Mouse (Mus musculus) megakaryocyte, embryonic 14.5 days (primary cell): ENCODE data around the gene Dnajc2. TPM values are rescaled to one million over a fixed set of nuclear protein-coding genes. Genes with fewer than 3 reads are reported as not detected.

ENCODE experiments used
- H3K27me3 ChIP-seq: replicated peaks from 2 replicates; pipeline ENCODE3; 2012; ENCODE audit warnings: inconsistent platforms
- H3K36me3 ChIP-seq: replicated peaks from 2 replicates; pipeline ENCODE3; 2012; ENCODE audit warnings: low read length, inconsistent platforms, mixed read lengths
- H3K4me1 ChIP-seq: 2 replicates; pipeline ENCODE4 v1.6.1; 2012; ENCODE audit warnings: inconsistent platforms
- H3K4me3 ChIP-seq: replicated peaks from 2 replicates; pipeline ENCODE3; 2012; ENCODE audit warnings: moderate library complexity, mild to moderate bottlenecking, inconsistent platforms
- H3K9me3 ChIP-seq: 2 replicates; pipeline ENCODE4 v1.6.1; 2012; ENCODE audit warnings: inconsistent platforms
- FLI1 ChIP-seq: IDR thresholded peaks from 2 replicates; pipeline ENCODE4 v1.6.1; 2012; ENCODE audit warnings: low read length, inconsistent platforms, mixed read lengths
- GATA1 ChIP-seq: IDR thresholded peaks from 3 replicates; pipeline ENCODE4 v1.6.1; 2012; ENCODE audit warnings: mixed read lengths, low read length, inconsistent platforms, borderline replicate concordance
- polyA plus RNA-seq: library from polyadenylated mRNA; stranded (reverse); fragments of >175 nt; gene quantifications from 2 replicates; pipeline ENCODE4 v1.2.3, GENCODE M21; 2012; ENCODE audit warnings: low replicate concordance; ENCODE audit not compliant: insufficient read depth

The Dnajc2 gene
- 26.1 and 38.7 TPM in 2 replicates for polyA plus RNA-seq

DNA sequence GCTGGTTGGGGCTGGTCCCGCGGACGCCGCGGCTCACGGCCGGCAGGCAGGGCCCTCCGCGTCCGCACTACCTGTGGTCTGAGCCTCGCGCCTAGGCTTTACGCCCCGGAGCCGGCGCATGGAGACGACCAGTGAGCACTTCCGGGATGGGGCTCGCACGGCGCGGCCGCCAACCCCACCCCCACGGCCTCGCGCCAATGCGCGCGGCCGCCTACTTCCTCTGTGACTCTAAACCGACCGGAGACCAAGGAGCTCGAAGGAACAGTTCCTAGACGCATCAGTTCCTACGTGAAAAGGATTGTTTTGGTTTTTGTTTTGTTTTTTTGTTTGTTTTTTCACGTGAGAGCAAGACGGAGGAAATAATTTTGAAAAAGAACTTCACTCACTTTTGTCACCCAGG, at the start of gene Dnajc2, which contains the start of gene Psmc2:
Dnajc2 (minus strand) TSS at position 199 of the 400 bp plus-strand sequence.
Psmc2 (plus strand) TSS at position 231 of the 400 bp plus-strand sequence.
- TF ChIP-seq FLI1 (no peak), GATA1 (no peak)
- no peaks in the 10 kb centered on the region for H3K9me3 ChIP-seq
- H3K27me3 ChIP-seq = no peaks in the 10 kb centered on the region
- H3K4me3 ChIP-seq = peak within 1 kb of the TSS; percentile 99
- peaks cover 47% of the 10 kb centered on the region for H3K36me3 ChIP-seq
- peaks cover 30% of the 10 kb centered on the region for H3K4me1 ChIP-seq

DNA sequence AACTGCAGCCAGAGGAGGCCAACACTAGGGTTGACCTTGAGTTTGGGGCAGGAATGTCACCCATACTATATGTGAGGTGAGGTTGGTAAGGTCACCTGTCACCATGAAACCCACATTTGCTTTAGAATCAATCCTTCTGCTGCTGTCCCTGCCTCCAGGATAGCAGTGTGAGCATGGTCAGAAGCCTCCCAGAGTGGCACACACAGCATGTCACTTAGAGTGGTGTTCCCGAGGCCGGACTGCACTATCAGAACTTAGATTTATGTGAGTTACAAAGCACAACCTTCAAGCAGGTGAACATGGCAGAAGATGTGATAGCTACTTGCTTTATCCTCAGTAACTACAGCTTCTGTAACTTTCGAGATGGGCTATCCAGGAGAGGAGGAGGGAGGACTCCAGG, 46.7 kb upstream of the Dnajc2 start:
- Histone ChIP-seq H3K4me3 (no peak overlapping the region), H3K27me3 (no peaks in the 10 kb centered on the region), H3K4me1 (no peaks in the 10 kb centered on the region), H3K9me3 (no peaks in the 10 kb centered on the region), H3K36me3 (no peaks in the 10 kb centered on the region)
- TF ChIP-seq GATA1 = no peak
- TF ChIP-seq FLI1 = no peak

DNA sequence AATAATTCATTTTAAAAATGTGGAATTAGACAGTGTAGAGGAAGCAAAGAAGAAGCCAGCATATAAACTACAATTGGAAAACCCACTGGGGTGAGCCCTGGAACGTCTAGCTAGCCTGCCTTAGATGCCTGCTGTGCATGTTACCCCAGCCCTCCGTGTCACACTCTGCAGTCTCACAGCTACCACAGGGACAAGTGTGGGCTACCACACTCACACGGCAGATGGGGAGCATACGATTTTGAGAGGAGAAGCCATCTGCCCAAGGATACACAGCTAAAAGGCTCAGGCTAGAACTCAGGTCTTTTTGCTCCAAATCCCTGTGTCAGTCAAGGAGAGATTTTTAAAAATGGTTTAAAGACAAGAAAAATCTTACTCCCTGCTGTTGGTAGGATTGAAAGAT, 43.8 kb upstream of the Dnajc2 start:
- Histone ChIP-seq H3K36me3 (no peaks in the 10 kb centered on the region), H3K9me3 (0 out of 2 replicates have a peak, but pooled peaks cover 4% of the 10 kb centered on the region), H3K4me1 (no peaks in the 10 kb centered on the region), H3K4me3 (no peak overlapping the region), H3K27me3 (no peaks in the 10 kb centered on the region)
- TF ChIP-seq FLI1 = no peak

DNA sequence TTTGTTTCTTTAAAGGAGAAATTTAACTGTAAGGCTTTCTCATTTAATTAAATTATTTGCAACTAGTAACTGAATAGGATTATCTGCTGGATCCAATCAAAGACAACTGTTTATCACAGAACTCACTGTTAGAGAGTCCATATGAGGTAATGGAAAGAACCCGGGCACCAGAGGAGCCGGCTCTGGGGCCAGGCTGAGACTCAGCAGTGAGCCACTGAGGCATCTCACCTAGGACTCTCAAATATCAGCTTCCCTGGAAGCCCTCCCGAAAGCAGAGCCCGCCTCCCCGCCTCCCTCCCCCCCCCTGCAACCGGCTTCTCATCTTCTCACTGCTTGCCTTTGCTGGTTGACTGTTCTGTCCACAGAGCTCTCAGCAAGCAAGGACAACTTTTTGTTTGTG, 42.6 kb upstream of the Dnajc2 start:
- Histone ChIP-seq H3K36me3 (no peaks in the 10 kb centered on the region), H3K27me3 (peaks cover 3% of the 10 kb centered on the region)
- TF ChIP-seq GATA1 (no peak), FLI1 (no peak)

DNA sequence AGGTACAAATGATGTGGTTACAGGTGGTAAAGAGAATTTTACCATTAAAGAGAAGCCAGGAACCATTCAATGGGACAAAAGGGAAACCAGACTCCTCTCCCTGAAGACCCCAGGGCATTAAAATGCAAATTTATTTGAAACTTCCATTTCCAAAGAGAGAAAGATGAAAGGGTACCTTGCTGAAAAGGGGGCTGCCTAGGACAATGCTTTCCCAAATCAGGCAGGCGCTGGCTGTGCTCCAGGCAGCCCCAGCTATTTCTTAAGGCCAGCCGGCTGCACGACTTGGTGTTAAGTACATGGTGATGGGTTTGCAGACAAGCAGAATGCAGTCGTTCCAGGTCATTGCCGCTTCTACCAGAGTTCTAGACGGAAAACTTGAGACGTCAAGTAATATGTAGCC, 41.3 kb upstream of the Dnajc2 start:
- peaks cover 4% of the 10 kb centered on the region; the same call in 1 of the 2 replicates for H3K9me3 ChIP-seq
- H3K36me3 ChIP-seq = no peaks in the 10 kb centered on the region
- no peaks in the 10 kb centered on the region for H3K4me1 ChIP-seq
- no peak for TF ChIP-seq FLI1
- TF ChIP-seq GATA1 = no peak
- H3K4me3 ChIP-seq = no peak overlapping the region
- peaks cover 3% of the 10 kb centered on the region for H3K27me3 ChIP-seq

More for the DNA sequence above, 42.6 kb upstream of the Dnajc2 start:
- no peaks in the 10 kb centered on the region for H3K4me1 ChIP-seq
- H3K9me3 ChIP-seq = peaks cover 4% of the 10 kb centered on the region; the same call in 1 of the 2 replicates
- H3K4me3 ChIP-seq = no peak overlapping the region

DNA sequence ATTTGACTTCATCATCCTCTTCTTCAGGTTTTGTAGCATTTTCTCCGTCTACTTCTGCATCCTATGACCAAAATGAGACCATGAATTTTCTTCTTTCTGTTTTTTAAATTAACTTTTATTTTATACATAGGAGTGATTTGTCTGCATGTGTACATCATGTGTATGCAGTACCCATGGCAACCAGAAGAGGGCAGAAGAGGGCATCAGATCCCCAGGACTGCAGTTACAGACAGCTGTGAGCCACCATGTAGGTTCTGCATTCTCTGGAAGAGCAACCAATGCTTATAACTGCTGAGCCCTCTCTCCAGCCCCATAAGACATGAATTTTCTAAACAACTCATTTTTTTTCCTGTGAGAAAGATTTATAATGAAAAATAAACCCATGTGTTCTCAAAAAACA, 28.9 kb upstream of the Dnajc2 start:
- H3K4me3 ChIP-seq = no peak overlapping the region
- TF ChIP-seq GATA1 (no peak), FLI1 (no peak)

DNA sequence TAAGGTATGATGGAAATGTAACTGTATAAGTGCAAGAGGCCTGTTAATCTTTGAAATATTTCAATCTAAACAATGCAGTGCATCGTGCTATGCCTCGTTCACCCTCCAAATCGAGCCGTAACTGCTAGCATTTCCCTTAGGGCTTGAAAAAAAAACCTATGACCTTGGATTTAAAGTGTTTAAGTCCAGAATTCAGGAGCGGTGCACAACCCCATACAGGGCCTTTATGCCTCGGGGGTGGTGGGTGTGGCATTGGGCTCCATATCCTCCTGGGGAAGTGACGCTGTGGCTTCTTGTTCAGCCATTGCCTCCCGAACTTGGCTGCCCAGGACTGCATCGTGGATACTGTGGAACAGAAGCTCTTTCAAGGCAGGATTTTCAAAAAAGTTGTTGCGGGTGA, 25.9 kb upstream of the Dnajc2 start:
- no peaks in the 10 kb centered on the region for H3K9me3 ChIP-seq
- H3K4me3 ChIP-seq = no peak overlapping the region
- H3K36me3 ChIP-seq = no peaks in the 10 kb centered on the region
- H3K27me3 ChIP-seq = no peaks in the 10 kb centered on the region
- no peaks in the 10 kb centered on the region for H3K4me1 ChIP-seq
- TF ChIP-seq FLI1 (no peak), GATA1 (no peak)

More for the DNA sequence above, 28.9 kb upstream of the Dnajc2 start:
- Histone ChIP-seq H3K9me3 (no peaks in the 10 kb centered on the region), H3K4me1 (no peaks in the 10 kb centered on the region), H3K36me3 (no peaks in the 10 kb centered on the region), H3K27me3 (no peaks in the 10 kb centered on the region)

DNA sequence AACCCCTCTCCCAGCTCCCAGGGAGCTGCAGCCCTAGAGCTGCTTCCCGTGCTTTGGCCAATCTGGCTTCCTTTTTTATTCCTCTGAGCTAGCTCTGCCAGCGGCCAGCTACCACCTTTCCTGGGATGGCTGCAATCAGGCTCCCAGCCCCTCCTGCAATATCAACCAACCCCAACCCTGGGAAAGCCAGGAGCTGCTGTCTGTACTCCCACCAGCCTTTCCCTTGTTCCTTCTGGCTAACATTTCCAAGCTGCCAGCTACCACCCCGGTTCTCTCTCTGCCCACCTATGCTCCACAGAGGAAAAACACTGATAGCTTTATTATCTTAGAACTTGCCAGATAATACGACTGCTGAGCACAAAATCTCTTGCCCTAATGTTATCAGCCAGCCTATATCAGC, 19.8 kb upstream of the Dnajc2 start:
- TF ChIP-seq FLI1 = no peak
- no peak for TF ChIP-seq GATA1

DNA sequence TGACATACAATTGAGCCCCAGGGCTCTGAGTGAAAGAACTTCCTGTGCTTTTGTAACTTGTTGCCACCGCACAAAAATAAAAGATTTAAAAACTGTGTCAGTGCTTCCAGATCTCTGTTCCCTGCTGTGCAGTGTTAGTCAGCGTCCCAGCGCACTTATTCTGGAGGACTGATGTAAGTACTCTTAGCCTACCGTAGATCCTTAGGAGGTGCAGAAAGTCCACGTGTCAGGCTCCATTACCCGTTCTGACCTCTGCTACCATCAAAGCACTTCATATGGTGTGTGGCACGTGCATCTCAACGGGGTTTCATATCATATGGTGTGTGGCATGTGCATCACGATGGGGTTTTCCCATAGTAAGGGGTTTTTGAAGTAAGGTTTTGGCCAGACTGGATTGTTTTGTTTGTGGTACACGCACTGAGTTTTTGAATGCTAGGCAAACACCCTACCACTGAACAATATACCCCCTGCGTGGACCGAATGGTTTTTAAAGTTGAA, 18.7 kb upstream of the Dnajc2 start:
- Histone ChIP-seq H3K9me3 (no peaks in the 10 kb centered on the region), H3K36me3 (peaks cover 62% of the 10 kb centered on the region), H3K4me1 (no peaks in the 10 kb centered on the region), H3K27me3 (no peaks in the 10 kb centered on the region), H3K4me3 (no peak overlapping the region)
- TF ChIP-seq GATA1 = no peak
- no peak for TF ChIP-seq FLI1

More for the DNA sequence above, 19.8 kb upstream of the Dnajc2 start:
- H3K4me3 ChIP-seq = no peak overlapping the region
- H3K27me3 ChIP-seq = no peaks in the 10 kb centered on the region
- H3K4me1 ChIP-seq = no peaks in the 10 kb centered on the region
- H3K36me3 ChIP-seq = peaks cover 51% of the 10 kb centered on the region
- H3K9me3 ChIP-seq = no peaks in the 10 kb centered on the region

DNA sequence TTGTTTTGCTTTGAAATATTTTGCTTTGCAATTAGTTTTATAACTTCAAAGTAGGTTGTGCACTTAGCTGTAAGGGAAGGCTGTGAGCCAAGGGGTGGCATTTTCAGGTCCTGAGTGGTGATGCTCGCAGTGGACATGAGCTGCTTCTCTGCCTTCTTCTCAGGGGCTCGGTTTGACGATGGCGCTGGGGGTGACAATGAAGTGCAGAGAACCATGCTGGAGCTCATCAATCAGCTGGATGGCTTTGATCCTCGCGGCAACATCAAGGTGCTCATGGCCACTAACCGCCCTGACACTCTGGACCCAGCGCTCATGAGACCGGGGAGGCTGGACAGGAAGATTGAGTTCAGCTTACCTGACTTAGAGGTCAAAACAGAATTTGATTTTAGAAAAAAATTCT, 17.9 kb upstream of the Dnajc2 start:
- no peaks in the 10 kb centered on the region for H3K27me3 ChIP-seq
- H3K4me1 ChIP-seq = no peaks in the 10 kb centered on the region
- TF ChIP-seq FLI1 (no peak), GATA1 (no peak)
- peaks cover 71% of the 10 kb centered on the region for H3K36me3 ChIP-seq
- H3K4me3 ChIP-seq = no peak overlapping the region
- H3K9me3 ChIP-seq = no peaks in the 10 kb centered on the region
